Mouse (Mus musculus) limb, embryonic 14.5 days (tissue): ENCODE results near the gene Itga4. TPM values are rescaled to one million over a fixed set of nuclear protein-coding genes. Genes with fewer than 3 reads are reported as not detected.

Experiments used
- ATAC-seq: fragments of 200-750 bp; cut with Nextera tagmentation; 2 replicates; pipeline ENCODE4 v1.8.0; 2017; ENCODE audit warnings: low read depth, moderate number of reproducible peaks, moderate TSS enrichment; ENCODE audit not compliant: low FRiP score
- DNase-seq: peaks from one replicate; pipeline ENCODE4 v3.0.0-alpha.2; 2015; ENCODE audit warnings: low spot score
- H3K27ac ChIP-seq: fragments of 300-500 bp; sonication (generic); replicated peaks from 2 replicates; pipeline ENCODE4 v1.5.1; 2014; ENCODE audit warnings: low read depth, mild to moderate bottlenecking, low read length, moderate library complexity, mixed read lengths
- H3K27me3 ChIP-seq: fragments of 300-500 bp; sonication (generic); 2 replicates; pipeline ENCODE4 v1.6.1; 2014; ENCODE audit warnings: low read length, mixed read lengths; ENCODE audit not compliant: control insufficient read depth, insufficient read depth
- H3K36me3 ChIP-seq: fragments of 300-500 bp; sonication (generic); 2 replicates; pipeline ENCODE4 v1.6.1; 2014; ENCODE audit warnings: mild to moderate bottlenecking, low read length, moderate library complexity, mixed read lengths; ENCODE audit not compliant: control insufficient read depth, insufficient read depth
- H3K4me1 ChIP-seq: fragments of 300-500 bp; sonication (generic); 2 replicates; pipeline ENCODE4 v1.6.1; 2014; ENCODE audit warnings: antibody characterized with exemption, low read length, mixed read lengths; ENCODE audit not compliant: control insufficient read depth, insufficient read depth
- H3K4me2 ChIP-seq: fragments of 300-500 bp; sonication (generic); replicated peaks from 2 replicates; pipeline ENCODE4 v1.6.1; 2014; ENCODE audit warnings: low read depth, mild to moderate bottlenecking, low read length, moderate library complexity; ENCODE audit not compliant: severe bottlenecking
- H3K4me3 ChIP-seq: fragments of 300-500 bp; sonication (generic); replicated peaks from 2 replicates; pipeline ENCODE4 v1.5.1; 2014; ENCODE audit warnings: low read length
- H3K9ac ChIP-seq: fragments of 300-500 bp; sonication (generic); 2 replicates; pipeline ENCODE4 v1.6.1; 2014; ENCODE audit warnings: mild to moderate bottlenecking, low read depth, low read length, moderate library complexity; ENCODE audit not compliant: severe bottlenecking
- H3K9me3 ChIP-seq: fragments of 300-500 bp; sonication (generic); 2 replicates; pipeline ENCODE4 v1.6.1; 2016; ENCODE audit warnings: low read length; ENCODE audit not compliant: control insufficient read depth
- POLR2A ChIP-seq: fragments of 200-500 bp; IDR thresholded peaks from 2 replicates; pipeline ENCODE4 v1.8.0; 2012; ENCODE audit warnings: inconsistent platforms, mild to moderate bottlenecking, moderate library complexity, borderline replicate concordance; ENCODE audit not compliant: insufficient read depth, insufficient read length; ENCODE audit errors: extremely low read depth
- WGBS: fragments of 180-500 bp; shearing (Covaris S2); extraction: QIAGEN DNeasy Blood & Tissue Kit; methylation state at CpG from one replicate; pipeline ENCODE4 v1.1.7; 2014; 5-methylcytosine and 5-hydroxymethylcytosine counted together
- polyA plus RNA-seq, 2 experiments: library from polyadenylated mRNA; depleted of rRNA in 1 of 2; stranded (reverse) in 1 of 2; unstranded in 1 of 2; fragments of >200 nt; fragmentation: Nextera tagmentation in 1 of 2; extraction: Ambion mirVana in 1 of 2; gene quantifications; 2 replicates each; pipeline versions ENCODE4 v1.2.1 to v1.2.3; 2012 to 2014

Itga4 gene
- polyA plus RNA-seq (2012; rRNA removed) = 9.9 and 11.6 TPM in 2 replicates
- 9.3 TPM in 2 replicates for polyA plus RNA-seq (2014; fragmentation: Nextera tagmentation; extraction: Ambion mirVana)

GRCm38 (mm10) chr2:79255192-79256000 lies at the start of gene Itga4:
TSS of gene Itga4 (plus strand) at chr2:79255426.
- DNase-seq = peak; percentile 51
- H3K27me3 ChIP-seq = no peaks in the 10 kb centered on the region
- peak within 1 kb of the TSS; percentile 93 for H3K4me2 ChIP-seq
- peak within 1 kb of the TSS; percentile 47 for H3K4me3 ChIP-seq
- TF ChIP-seq POLR2A = no peak
- H3K4me1 ChIP-seq = peaks cover 10% of the 10 kb centered on the region
- no peaks in the 10 kb centered on the region for H3K9me3 ChIP-seq
- no peaks in the 10 kb centered on the region for H3K36me3 ChIP-seq
- H3K9ac ChIP-seq = peak within 1 kb of the TSS; percentile 56
- peak; percentile 80 for ATAC-seq
- H3K27ac ChIP-seq = 0 out of 2 replicates have a peak within 1 kb of the TSS, but pooled peaks have one; percentile 33
- whole genome bisulfite sequencing = under 1% methylated on average over 30 of the region's 41 CpGs

GRCm38 (mm10) chr2:79206191-79206755 lies 49.0 kb upstream of the Itga4 start:
- DNase-seq (no peak), ATAC-seq (no peak)
- H3K9me3 ChIP-seq = no peaks in the 10 kb centered on the region
- H3K9ac ChIP-seq = no peak overlapping the region
- H3K36me3 ChIP-seq = no peaks in the 10 kb centered on the region
- H3K4me1 ChIP-seq = peaks cover 9% of the 10 kb centered on the region; the same call in 1 of the 2 replicates
- H3K4me3 ChIP-seq = no peak overlapping the region
- TF ChIP-seq POLR2A = no peak
- H3K4me2 ChIP-seq = no peak overlapping the region
- no peak overlapping the region for H3K27ac ChIP-seq
- 21% methylated on average over 4 of the region's 4 CpGs for WGBS
- H3K27me3 ChIP-seq = no peaks in the 10 kb centered on the region

- no peak for DNase-seq
- Histone ChIP-seq H3K9ac (no peak overlapping the region), H3K27ac (no peak overlapping the region), H3K4me1 (no peaks in the 10 kb centered on the region), H3K4me3 (no peak overlapping the region), H3K36me3 (no peaks in the 10 kb centered on the region), H3K4me2 (no peak overlapping the region), H3K9me3 (no peaks in the 10 kb centered on the region), H3K27me3 (no peaks in the 10 kb centered on the region)
- ATAC-seq = no peak
- no peak for TF ChIP-seq POLR2A
These were observed 40.2 kb upstream of the Itga4 start for GRCm38 (mm10) chr2:79214982-79215381.

- 51% methylated on average over 3 of the region's 3 CpGs for WGBS
- Histone ChIP-seq H3K9ac (no peak overlapping the region), H3K4me1 (no peaks in the 10 kb centered on the region), H3K27ac (no peak overlapping the region), H3K9me3 (no peaks in the 10 kb centered on the region), H3K27me3 (no peaks in the 10 kb centered on the region), H3K36me3 (no peaks in the 10 kb centered on the region), H3K4me3 (no peak overlapping the region), H3K4me2 (no peak overlapping the region)
- ATAC-seq (no peak), DNase-seq (no peak)
- no peak for TF ChIP-seq POLR2A
These were observed 39.7 kb upstream of the Itga4 start for GRCm38 (mm10) chr2:79215479-79215878.

- no peak overlapping the region for H3K4me2 ChIP-seq
- 83% methylated on average over 3 of the region's 3 CpGs for WGBS
These were observed 30.4 kb upstream of the Itga4 start for GRCm38 (mm10) chr2:79224714-79225426.

More at GRCm38 (mm10) chr2:79224714-79225426, 30.4 kb upstream of the Itga4 start:
- no peak for TF ChIP-seq POLR2A
- H3K9ac ChIP-seq = no peak overlapping the region
- H3K4me3 ChIP-seq = no peak overlapping the region
- no peaks in the 10 kb centered on the region for H3K36me3 ChIP-seq
- H3K9me3 ChIP-seq = no peaks in the 10 kb centered on the region
- no peak for DNase-seq
- no peaks in the 10 kb centered on the region for H3K27me3 ChIP-seq
- ATAC-seq = no peak
- H3K27ac ChIP-seq = no peak overlapping the region
- 0 out of 2 replicates have a peak, but pooled peaks cover 3% of the 10 kb centered on the region for H3K4me1 ChIP-seq
